Mouse (Mus musculus) gastrocnemius, postnatal 25 days (tissue): ENCODE data around the gene AC153137.1. TPM values are rescaled to one million over a fixed set of nuclear protein-coding genes. Genes with fewer than 3 reads are reported as not detected.
"Not testable (repeated sequence)": the region's sequence is repeated elsewhere in the genome, so short reads cannot be mapped to it uniquely, and the experiment has no call there.

Source experiments
- DNase-seq: peaks from one replicate; pipeline ENCODE4 v3.0.0; 2022
- long read RNA-seq, 2 experiments: library from polyadenylated mRNA; stranded (forward); transcript quantifications; one replicate each; pipeline ENCODE4 v2.0.0; 2021
- total RNA-seq, 2 experiments: library from RNA; stranded (reverse); gene quantifications; 1 replicate in 1 of 2; 2 replicates in 1 of 2; pipeline ENCODE4 v1.2.3; 2021

AC153137.1 gene
- not detected for total RNA-seq
- long read RNA-seq, experiment 1: 0 reads
- long read RNA-seq, experiment 2: 0 reads

- DNase-seq: not testable (repeated sequence)
Observed at GRCm38 (mm10) chr1:30977868-30978267, at the start of gene AC153137.1. Gene AC153137.1, minus strand, starts transcription at chr1:30977968.

DNA sequence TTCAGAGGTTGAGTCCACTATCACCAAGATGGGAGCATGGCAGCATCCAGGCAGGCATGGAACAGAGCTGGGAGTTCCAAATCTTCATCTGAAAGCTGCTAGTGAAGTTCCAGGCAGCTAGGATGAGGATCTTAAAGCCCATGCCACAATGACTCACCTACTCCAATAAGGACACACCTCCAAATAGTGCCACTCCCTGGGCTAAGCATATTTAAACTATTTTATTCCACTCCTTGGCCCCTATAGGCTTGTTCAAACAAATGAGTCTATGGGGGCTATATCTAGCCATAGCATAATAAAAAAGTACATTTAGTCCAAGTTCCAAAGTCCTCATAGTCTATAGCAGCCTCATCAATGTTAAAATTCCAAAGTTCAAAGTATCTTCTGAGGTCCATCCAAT is 45.4 kb upstream of the AC153137.1 start:
- no peak for DNase-seq

DNA sequence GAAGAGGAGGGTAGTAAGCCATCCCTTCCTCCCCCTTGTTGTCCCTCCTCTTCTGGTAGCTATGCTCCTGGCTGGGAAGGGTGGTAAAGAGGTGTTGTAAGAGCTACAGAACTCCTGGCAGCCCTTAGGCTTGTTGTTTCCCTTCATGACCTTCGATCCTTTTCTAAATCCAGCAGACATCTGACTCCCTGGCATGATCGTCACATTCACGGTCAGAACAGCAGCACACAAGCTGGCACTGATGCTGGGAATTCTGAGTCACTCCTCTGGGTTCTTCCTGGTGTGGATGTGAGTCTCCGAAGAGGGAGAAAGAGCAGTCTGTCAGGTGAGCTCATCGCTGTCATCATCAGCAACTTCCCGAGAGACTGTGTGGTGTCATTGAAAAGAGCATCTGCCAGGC is 41.5 kb upstream of the AC153137.1 start:
- peak; percentile 64 for DNase-seq

DNA sequence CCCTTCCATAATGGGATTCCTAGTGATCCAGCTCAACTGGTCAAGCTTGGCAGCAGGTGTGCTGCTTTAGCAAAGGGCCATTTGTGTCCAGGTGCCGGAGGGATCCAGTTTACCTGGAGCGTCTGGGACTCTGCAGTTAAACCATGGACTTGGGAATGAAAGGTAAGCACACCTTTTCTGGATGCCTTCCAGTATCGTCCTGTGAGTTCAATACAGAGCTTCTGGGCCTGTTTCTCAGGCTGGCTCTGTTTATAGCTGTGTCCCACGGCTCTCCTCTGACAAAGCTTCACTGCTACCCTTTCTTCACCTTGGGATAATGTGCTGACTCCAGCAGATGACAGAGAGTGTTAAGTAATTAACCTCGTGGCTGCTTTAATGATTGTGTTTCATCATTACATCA is 39.6 kb upstream of the AC153137.1 start:
- no peak for DNase-seq

- DNase-seq: no peak
Observed at GRCm38 (mm10) chr1:31016068-31016467, 38.3 kb upstream of the AC153137.1 start.

DNA sequence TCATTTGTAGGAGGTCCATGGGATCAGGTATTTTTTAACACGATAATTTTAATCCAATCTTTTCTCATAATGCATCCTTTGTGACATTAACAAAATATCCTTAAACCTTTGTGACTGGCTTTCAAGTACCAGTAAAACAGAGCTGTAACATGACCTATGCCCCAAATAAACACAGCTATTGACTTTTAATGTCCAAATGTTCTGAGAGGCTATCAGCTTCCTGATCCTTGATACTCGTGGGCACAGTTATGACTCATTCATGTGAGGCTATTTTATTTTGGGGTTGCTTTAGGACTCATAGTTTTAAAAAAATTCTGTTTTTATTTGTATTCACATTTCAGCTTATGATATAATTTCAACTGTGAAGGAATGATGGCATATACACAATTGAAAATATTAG is 37.5 kb upstream of the AC153137.1 start:
- no peak for DNase-seq

DNA sequence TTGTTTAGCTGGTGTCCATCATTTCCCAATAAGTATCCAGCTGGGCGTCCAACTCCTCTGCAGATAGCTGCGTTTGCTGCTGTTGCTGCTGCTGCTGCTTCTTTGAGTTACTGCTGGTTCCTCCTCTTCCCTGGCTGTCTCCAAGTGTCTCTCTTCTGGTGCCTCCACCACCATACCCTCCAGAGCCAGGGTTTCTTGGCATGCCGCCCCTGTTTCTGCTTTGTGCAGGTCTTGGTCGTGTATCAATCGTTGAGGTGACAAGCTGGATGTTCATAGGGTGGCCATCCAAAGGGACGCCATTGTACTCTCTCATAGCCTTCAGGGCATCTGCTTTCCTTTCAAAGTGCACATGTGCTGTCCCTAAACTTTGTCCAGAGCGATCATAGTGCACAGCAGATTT is 529 bp downstream of the AC153137.1 start:
- DNase-seq: not testable (repeated sequence)

DNA sequence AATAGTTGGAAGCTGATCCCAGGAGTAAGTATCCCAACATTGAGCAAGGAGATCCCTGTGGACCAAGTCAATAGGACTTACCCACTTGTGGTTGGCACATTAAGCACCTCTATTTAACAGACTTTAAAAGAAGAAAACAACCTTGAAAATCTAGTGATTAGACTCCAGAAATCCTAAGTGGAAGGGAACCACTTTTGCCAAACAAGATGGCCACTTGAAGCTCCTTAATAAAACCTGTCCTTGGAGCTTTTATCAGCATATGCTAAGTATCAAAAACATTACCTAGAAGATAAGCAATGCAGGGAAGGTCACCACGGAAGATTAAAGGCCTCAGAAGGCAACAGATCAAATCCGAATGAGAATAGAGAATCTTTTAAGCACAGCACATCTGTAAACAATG is 26.0 kb downstream of the AC153137.1 start:
- no peak for DNase-seq

DNA sequence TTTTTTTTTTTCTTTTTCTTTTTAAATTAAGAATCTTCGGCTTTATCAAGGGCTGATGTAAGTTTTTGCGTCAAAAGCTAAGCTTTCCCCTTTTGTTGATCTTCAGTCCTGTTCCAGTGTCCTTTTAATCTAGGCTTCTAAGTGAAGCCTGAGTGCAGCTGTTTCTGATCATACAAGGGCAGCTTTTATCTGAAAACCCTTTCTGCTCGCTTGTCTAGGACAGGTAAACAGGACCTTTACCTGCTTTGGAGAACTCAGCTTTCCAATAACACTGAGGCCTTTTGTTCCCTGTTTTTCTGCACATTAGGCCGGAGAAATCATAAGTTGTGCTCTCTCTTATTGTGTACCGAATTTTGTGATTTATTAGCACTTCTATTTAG is 27.3 kb downstream of the AC153137.1 start:
- no peak for DNase-seq

DNA sequence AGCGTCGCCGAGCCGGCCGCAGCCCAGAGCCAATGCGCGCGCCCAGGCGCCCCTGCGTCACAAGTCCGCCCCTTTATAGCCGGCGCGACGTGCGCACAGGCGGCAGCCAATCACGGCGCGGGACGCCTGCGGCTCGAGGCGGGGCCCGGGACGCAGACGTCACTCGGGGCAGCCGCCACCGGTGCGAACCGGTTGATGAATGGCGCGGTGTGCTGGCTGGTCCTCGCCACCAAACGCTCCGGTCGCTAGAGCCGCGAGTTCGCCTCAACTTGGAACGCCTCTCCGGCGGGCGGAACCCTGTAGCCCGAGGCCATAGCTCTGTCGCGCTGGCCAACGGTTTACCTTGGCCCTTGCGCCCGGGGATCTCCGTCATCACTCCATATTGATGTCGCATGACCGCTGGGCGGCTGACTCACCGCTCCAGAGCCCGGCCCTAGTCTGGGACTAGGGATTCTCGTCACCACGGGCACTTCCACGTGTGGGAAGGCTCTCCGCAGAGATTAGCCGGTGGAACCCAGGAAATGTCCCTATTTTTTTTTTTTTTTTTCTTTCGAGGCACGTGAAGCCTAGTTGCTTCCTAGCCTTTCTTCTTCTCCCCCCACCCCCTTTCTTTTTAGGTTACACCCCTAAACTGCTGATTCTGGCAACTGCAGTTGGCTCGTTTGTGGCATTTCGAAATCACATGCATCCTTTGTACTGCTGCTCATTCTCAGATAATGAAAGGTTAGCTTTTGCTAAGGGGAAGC is 27.9 kb downstream of the AC153137.1 start:
- DNase-seq: peak; percentile 97

- peak; percentile 65 for DNase-seq
Observed at GRCm38 (mm10) chr1:30948950-30949639, 28.7 kb downstream of the AC153137.1 start.

- no peak for DNase-seq
Observed at GRCm38 (mm10) chr1:30948361-30948949, 29.3 kb downstream of the AC153137.1 start.

- DNase-seq: no peak
Observed at GRCm38 (mm10) chr1:30945136-30945535, 32.6 kb downstream of the AC153137.1 start.

GRCm38 (mm10) chr1:30940571-30940970 is 37.2 kb downstream of the AC153137.1 start:
- no peak for DNase-seq

DNA sequence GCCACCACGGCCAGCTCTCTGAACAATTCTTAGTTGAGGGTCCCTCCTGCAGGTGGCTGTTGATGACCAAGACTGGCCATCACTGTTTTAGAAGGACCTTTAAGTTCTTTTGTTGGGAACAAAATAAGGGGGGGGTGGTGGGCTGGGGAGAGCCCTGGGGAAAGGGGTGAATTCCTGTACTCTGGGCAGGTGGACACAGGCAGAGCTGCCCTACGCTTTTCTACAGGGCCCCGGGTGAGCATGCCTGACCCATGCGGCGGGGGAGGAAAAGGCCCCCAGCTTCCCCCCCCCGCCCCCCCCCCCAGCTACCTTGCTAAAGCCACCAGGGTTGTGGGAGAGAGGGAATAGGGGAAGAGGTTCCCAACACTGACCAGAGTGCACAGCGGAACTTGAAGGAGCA is 39.4 kb downstream of the AC153137.1 start:
- DNase-seq: no peak

- no peak for DNase-seq
Observed at GRCm38 (mm10) chr1:30937396-30937965, 40.3 kb downstream of the AC153137.1 start.

GRCm38 (mm10) chr1:30936488-30936887 is 41.3 kb downstream of the AC153137.1 start:
- DNase-seq: no peak

GRCm38 (mm10) chr1:30930823-30931222 is 46.9 kb downstream of the AC153137.1 start:
- no peak for DNase-seq

GRCm38 (mm10) chr1:30930194-30930593 is 47.6 kb downstream of the AC153137.1 start:
- no peak for DNase-seq
